Mouse (Mus musculus): ENCODE results near the gene D630003M21Rik.

DNA sequence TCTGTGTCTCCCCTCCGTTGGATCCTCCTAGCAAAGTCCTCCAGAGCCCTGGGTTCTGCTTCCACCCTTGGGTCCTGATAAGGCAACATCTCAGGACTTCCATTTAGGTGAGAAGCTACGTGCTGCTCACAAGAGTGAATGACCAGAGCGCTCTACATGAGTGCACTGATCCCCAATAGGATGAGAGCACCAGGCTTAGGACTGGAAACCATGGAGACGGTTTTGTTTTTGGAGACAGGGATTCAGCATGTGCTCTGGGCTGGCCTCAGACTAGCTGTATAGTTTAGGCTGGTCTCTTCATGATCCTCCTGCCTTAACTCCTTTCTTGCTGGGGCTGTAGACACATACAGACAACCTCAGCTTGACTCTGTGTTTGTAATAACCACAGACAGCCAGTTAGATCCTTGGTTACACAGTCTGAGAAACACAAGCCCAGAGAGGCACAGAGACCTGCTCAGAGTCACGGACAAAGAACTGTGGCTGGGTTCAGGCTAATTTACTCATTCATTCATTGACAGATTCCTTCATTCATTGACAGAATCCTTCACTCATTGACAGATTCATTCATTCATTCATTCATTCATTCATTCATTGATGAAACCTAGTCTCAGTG is 12.2 kb upstream of the D630003M21Rik start:
- TF ChIP-seq CTCF (IDR thresholded peaks at IDR 0.05; ENCODE audit: borderline replicate concordance, control insufficient read depth, extremely low read depth, insufficient read depth, low read length, poor library complexity) (no peak), POLR2A (IDR thresholded peaks at IDR 0.05; ENCODE audit: control insufficient read depth, extremely low read depth, insufficient read depth, low read length, poor library complexity) (no peak)

All from thymus, adult 2 months (tissue).